Mouse (Mus musculus) left cerebral cortex, postnatal 36 days (tissue): Measurements from ENCODE around the gene Tmcc2. TPM values are rescaled to one million over a fixed set of nuclear protein-coding genes. Genes with fewer than 3 reads are reported as not detected.

Source experiments
- DNase-seq, 2 experiments: peaks; one replicate each; pipeline ENCODE4 v3.0.0; 2021 to 2022; ENCODE audit warnings: low spot score in 2 of 2, mixed read lengths in 1 of 2
- intact Hi-C: fragments of 180-260 bp; cut with DNase I; formaldehyde crosslinking; loops from one replicate; pipeline ENCODE4 v1.15.1; 2025
- total RNA-seq, 2 experiments: library from RNA; stranded (reverse); gene quantifications; 2 replicates each; pipeline ENCODE4 v1.2.3; 2021

Tmcc2 gene
- 100 to 1,000 TPM; 171 to 173 TPM for total RNA-seq

- DNase-seq = peak in 1 of 2 experiments; percentile 52
- intact Hi-C loops = loop anchor here (1.0 to 2.0 kb wide), 2 partner anchors 24 to 26 kb away; partner anchors contain the start of gene Dstyk
Measured at GRCm38 (mm10) chr1:132390691-132391579, at the start of gene Tmcc2. Tmcc2 (minus strand) TSS chr1:132391281.

DNA sequence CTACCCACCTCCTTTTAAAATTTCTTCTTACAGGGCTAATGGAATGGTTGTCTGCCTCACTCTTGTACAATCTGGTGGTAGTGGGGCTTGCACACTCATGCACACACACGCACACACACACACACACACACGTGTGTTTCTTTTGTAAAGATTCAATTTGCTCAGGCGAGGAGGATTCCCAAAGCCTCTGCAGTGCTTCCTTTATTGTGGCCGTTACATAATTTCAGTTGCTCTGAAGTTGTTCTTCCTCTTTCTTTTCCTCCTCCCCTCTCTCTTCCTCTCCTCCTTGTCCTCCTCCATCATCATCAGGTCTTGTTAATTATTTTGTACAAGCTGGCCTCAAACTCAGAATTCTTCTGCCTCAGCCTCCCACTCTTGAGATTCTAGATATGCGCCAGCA is 46.3 kb upstream of the Tmcc2 start:
- no peak for DNase-seq
- intact Hi-C loops = no loop called here

DNA sequence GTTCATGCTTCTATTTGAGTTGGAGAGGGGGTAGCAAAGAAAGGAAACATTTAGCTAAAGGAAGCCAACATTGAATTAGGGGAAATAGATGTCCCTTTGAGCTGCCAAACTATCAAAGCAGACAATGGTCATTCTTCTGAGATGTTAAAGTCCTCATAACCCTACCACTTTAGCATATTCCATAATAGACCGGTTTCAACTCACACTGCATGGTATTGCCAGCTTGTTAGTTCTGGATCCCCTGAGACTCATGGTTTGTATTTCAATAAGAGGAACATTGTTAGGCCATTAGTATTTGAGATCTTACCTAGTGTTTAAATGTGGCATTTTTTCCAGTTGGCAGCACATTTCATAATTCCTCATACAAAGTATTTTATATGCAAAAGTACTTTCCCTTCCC is 45.9 kb upstream of the Tmcc2 start:
- intact Hi-C loops = no loop called here
- no peak for DNase-seq

GRCm38 (mm10) chr1:132436320-132436958 is 45.4 kb upstream of the Tmcc2 start:
- no peak for DNase-seq
- intact Hi-C loops = no loop called here

- no peak for DNase-seq
- intact Hi-C loops = no loop called here
Measured at GRCm38 (mm10) chr1:132434032-132434431, 43.0 kb upstream of the Tmcc2 start.

- intact Hi-C loops = no loop called here
- DNase-seq = no peak
Measured at GRCm38 (mm10) chr1:132433349-132433748, 42.3 kb upstream of the Tmcc2 start.

DNA sequence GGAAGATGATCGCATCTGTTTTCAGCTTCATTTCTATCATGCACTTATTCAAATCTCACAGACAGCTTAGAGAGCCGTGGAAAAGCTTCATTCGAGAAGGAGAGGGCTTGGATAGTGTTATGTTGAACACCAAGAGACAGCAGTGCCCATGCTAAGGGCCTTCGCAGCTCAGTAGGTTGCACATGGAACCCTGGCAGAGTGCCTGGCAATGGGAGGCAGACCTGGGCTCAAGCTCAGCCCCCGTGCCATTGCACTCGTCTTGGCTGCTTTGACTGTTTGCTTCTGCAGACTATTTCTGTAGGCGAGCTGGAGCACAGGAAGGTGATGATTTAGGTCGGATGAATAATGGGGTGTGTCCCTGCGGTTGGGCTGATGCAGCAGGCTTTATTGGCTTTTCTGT is 40.6 kb upstream of the Tmcc2 start:
- peak; percentile 18 to 27 for DNase-seq
- intact Hi-C loops = no loop called here

- DNase-seq = no peak
- intact Hi-C loops = no loop called here
Measured at GRCm38 (mm10) chr1:132430818-132431217, 39.7 kb upstream of the Tmcc2 start.

DNA sequence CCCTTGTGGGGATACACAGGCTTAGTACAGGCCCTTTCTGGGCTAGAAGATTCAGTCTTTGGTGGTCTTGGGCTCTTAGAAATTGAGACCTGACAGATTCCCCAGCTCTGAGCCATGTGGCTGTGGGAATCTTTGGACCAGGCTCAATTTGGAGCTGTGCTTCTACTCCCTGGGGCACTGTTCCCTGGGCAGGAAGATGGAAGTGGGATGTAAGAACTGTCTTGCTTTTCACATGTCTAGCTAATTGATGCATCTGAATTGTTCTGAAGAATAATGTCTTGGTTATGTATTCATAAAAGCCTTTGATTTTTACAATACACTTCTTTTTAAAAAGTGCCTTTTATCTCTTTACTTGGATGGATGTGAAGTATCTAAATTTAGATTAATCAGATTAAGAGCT is 34.5 kb upstream of the Tmcc2 start:
- DNase-seq = no peak
- intact Hi-C loops = no loop called here

DNA sequence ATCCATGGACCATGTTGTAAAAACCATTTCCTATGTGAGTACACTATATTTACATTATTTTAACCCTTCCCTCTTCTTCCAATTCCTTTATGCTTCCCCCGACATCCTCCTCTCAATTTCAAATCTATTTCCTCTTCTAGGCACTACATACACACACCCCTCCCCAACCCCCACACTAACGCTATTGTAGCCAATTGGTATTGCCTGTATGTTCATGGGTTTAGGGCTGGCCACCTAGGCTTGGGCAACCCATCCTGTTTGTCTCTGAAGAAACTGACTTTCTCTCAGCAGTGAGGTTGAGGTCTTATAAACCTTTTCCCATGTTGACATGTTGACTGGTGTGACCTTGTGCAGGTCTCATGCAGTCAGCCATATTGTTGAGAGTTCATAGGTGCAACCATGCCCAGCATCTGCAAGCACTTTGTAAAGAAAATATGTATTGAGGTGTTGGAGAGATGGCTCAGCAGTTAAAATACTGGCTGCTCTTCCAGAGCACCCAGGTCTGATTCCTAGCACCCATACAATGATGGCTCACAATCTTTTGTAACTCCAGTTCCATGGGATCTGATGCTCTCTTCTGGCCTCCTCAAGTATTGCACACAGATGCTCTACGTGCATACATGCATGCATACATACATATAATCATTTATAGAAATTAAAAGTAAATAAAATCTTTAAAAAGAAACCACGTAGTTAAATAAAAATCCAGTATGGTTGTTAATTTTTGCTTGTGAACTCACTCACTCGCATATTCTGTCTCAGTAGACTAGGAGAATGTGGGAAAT is 32.0 kb upstream of the Tmcc2 start:
- no peak for DNase-seq

DNA sequence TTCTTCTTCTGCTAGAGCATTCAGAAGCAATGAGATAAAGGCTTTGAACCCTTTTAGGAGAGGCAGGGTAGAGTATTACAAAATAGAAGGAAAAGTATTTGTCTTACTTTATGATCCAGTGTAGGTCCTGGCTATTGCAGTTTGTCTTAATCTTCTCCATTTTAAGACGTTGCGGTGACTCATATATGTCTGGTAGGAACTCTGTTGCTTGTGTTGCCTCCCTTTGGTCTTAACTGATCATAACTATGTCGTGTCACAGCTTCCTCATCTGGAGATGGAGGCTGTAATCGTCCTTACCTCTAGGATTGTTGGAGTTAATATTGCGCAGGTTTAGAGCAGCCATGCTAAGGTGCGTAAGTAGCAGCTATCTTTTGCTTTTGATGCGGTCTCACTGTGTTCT is 29.6 kb upstream of the Tmcc2 start:
- intact Hi-C loops = no loop called here
- DNase-seq = no peak

More for the DNA sequence above, 32.0 kb upstream of the Tmcc2 start:
- intact Hi-C loops = no loop called here

DNA sequence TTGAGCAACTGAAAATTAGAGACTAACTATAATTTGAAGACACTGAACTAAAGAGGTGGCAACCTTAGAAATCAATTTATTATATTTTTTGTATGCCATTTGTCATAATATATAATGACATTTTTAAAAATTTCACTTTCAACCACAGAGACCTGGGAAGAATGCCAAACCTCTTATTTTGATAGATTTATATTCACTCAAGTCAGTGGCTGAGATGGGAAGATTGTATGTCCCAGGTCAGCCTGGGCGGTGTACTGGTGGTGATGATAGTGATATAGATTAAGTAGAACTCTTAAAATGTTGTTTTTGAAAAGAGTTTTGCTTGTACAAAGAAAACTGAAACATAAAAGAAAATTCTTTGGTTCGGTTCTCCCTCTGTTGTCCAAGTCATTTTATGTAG is 29.1 kb upstream of the Tmcc2 start:
- intact Hi-C loops = no loop called here

DNA sequence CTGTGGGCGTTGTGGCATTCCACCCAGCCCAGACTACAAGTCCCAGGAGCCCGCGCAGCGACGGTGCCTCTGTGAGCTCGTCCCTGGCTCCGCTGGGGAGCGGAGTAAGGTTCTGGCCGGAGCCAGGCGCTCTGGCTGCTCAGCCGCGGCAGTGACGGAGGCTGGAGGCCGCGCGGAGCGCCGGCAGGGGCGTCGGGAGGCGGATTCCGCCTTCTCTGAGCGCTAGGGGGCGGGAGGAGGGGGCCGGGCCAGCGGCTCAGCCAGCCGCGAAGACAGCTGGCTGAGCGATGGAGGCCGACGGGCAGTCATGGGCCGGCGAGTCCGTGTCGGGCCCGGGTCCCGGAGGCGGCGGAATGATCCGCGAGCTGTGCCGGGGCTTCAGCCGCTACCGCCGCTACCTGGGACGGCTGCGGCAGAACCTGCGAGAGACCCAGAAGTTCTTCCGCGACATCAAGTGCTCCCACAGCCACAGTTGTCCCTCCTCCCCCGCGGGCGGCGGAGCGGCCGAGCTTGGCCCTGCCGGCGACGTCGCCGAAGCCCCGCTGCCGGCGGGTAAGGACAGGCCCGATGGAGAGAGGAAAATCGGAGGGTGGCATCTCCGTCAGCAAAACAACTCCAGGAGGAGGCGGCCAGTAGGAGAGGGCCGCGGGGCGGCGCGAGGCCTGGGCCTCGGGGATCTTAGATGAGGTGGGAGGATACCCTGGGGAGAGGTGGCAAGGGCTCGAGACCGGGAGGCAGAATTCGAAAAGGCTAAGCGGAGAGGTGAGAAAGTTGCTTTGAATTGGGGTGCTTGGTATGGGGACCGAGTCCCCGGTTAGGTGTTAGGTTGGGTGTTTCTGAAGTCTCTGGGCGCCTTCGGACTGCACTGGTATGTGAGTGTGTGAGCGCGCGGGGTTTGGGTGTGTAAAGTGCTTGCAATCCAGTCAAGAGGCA is 26.5 kb upstream of the Tmcc2 start, which contains the start of gene Dstyk:
Gene Dstyk, plus strand, starts transcription at position 237 of the 933 bp plus-strand sequence.
- intact Hi-C loops = loop anchor here (2.0 to 5.0 kb wide), 2 partner anchors 27 to 50 kb away; partner anchors contain the start of gene Tmcc2
- DNase-seq = peak; percentile 90 to 91

More for the DNA sequence above, 29.1 kb upstream of the Tmcc2 start:
- no peak for DNase-seq

- no peak for DNase-seq
Measured at GRCm38 (mm10) chr1:132416943-132417290, 25.8 kb upstream of the Tmcc2 start.

GRCm38 (mm10) chr1:132416244-132416942 is 25.3 kb upstream of the Tmcc2 start:
- DNase-seq = no peak
- intact Hi-C loops = loop anchor here (2.0 to 5.0 kb wide), 2 partner anchors 26 to 49 kb away; partner anchors contain the start of gene Tmcc2

More at GRCm38 (mm10) chr1:132416943-132417290, 25.8 kb upstream of the Tmcc2 start:
- intact Hi-C loops = loop anchor here (2.0 to 5.0 kb wide), 2 partner anchors 26 to 50 kb away; partner anchors contain the start of gene Tmcc2

DNA sequence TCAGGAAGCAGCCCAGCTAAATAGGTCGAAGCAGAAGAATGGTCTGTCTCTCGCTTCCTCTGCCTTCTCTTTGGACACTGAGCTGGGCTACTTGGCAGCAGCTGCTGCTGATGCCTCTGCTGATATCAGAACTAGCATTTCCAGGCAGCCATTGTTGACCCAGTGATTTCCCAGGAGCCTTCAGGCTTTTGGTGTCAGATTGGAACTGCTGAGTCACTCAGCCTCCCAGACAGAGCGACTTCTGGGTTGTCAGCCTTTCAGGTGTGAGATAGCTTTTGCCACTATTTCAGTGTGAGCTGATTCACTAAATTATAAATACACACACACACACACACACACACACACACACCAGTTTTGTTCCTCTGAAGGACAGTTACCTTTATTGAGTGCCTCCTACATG is 19.6 kb upstream of the Tmcc2 start:
- intact Hi-C loops = no loop called here
- no peak for DNase-seq

DNA sequence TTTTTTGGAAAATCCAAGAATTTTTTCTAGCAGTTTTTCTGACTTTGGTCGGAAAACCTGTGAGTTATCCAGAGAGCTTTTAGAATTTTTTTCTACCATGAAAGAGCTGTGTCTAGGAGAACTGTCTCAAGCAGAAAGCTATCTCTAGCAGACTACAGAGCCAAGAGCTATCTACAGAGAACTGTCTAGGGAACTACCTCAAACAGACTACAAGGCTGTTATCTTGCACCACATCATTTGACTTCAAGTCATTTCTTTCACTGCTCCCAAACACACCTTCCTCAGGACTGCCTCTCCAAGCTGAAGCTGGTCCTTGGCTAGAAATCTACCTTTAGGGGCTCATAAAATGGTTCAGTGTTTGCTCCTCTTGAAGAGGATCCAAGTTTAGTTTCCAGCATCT is 10.8 kb upstream of the Tmcc2 start:
- DNase-seq = no peak
- intact Hi-C loops = no loop called here

DNA sequence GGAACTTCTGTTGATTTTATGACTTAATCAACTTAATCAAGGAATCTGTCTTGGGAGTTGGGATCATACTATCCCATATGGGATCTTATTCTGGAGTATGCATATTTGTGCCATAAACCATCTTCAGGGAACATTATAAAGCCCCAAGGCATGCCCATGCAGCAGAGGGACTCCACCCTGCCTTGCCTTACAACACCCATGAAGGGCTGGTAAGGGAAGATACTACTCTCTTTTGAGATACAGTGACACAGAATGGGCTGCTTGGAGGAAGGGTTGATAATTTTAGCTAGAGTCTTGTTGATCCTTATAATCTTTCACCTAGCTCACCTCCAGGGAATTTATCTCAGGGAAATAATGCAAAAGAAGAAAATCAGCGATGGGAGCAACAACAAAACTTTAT is 9.5 kb upstream of the Tmcc2 start:
- DNase-seq = no peak
- intact Hi-C loops = no loop called here
